Mouse (Mus musculus) megakaryocyte-erythroid progenitor cell, adult 5-6 weeks (primary cell): ENCODE measurements around the gene Alpk1. TPM values are rescaled to one million over a fixed set of nuclear protein-coding genes. Genes with fewer than 3 reads are reported as not detected.

ENCODE experiments used
- ATAC-seq: replicated peaks from 2 replicates; pipeline ENCODE4 v1.8.0; 2016; ENCODE audit warnings: mild to moderate bottlenecking, inconsistent platforms; ENCODE audit not compliant: severe bottlenecking, poor library complexity, low FRiP score, low TSS enrichment
- total RNA-seq, 2 experiments: library from RNA; stranded (forward) in 1 of 2; stranded (reverse) in 1 of 2; fragments of 200-1000, 215-1000 nt in 1 of 2; fragments of >200 nt in 1 of 2; fragmentation: Nextera tagmentation in 1 of 2; gene quantifications; 2 replicates each; pipeline ENCODE4 v1.2.3; 2014 to 2017

The Alpk1 gene
- total RNA-seq, 2 experiments from 2014 or later, result 3.7 to 5.7 TPM

GRCm38 (mm10) chr3:127749981-127750562, 30.3 kb downstream of the Alpk1 start:
- ATAC-seq, result no peak

- no peak for ATAC-seq
Measured at GRCm38 (mm10) chr3:127749266-127749665, 31.1 kb downstream of the Alpk1 start.

- ATAC-seq, result no peak
Measured at GRCm38 (mm10) chr3:127748644-127749043, 31.7 kb downstream of the Alpk1 start.

- ATAC-seq, result no peak
Measured at GRCm38 (mm10) chr3:127745911-127746640, 34.3 kb downstream of the Alpk1 start.

- no peak for ATAC-seq
Measured at GRCm38 (mm10) chr3:127745504-127745903, 34.8 kb downstream of the Alpk1 start.

GRCm38 (mm10) chr3:127743614-127744365, 36.5 kb downstream of the Alpk1 start:
- no peak for ATAC-seq

GRCm38 (mm10) chr3:127741473-127741872, 38.9 kb downstream of the Alpk1 start:
- ATAC-seq, result no peak

GRCm38 (mm10) chr3:127737876-127738275, 42.5 kb downstream of the Alpk1 start:
- no peak for ATAC-seq

GRCm38 (mm10) chr3:127735395-127735794, 44.9 kb downstream of the Alpk1 start:
- ATAC-seq, result no peak

GRCm38 (mm10) chr3:127729513-127730137, 50.7 kb downstream of the Alpk1 start:
- no peak for ATAC-seq

- ATAC-seq, result no peak
Measured at GRCm38 (mm10) chr3:127728851-127729512, 51.3 kb downstream of the Alpk1 start.

- ATAC-seq, result no peak
Measured at GRCm38 (mm10) chr3:127728046-127728445, 52.3 kb downstream of the Alpk1 start.

GRCm38 (mm10) chr3:127720948-127721347, 59.4 kb downstream of the Alpk1 start:
- no peak for ATAC-seq

- ATAC-seq, result no peak
Measured at GRCm38 (mm10) chr3:127720050-127720449, 60.3 kb downstream of the Alpk1 start.

- ATAC-seq, result no peak
Measured at GRCm38 (mm10) chr3:127719601-127720000, 60.7 kb downstream of the Alpk1 start.

- ATAC-seq, result no peak
Measured at GRCm38 (mm10) chr3:127716759-127717158, 63.6 kb downstream of the Alpk1 start.

- no peak for ATAC-seq
Measured at GRCm38 (mm10) chr3:127713112-127713511, 67.2 kb downstream of the Alpk1 start.

- no peak for ATAC-seq
Measured at GRCm38 (mm10) chr3:127711536-127711935, 68.8 kb downstream of the Alpk1 start.

- ATAC-seq, result no peak
Measured at GRCm38 (mm10) chr3:127707089-127707485, 73.2 kb downstream of the Alpk1 start.
